In the genomic region with DNA sequence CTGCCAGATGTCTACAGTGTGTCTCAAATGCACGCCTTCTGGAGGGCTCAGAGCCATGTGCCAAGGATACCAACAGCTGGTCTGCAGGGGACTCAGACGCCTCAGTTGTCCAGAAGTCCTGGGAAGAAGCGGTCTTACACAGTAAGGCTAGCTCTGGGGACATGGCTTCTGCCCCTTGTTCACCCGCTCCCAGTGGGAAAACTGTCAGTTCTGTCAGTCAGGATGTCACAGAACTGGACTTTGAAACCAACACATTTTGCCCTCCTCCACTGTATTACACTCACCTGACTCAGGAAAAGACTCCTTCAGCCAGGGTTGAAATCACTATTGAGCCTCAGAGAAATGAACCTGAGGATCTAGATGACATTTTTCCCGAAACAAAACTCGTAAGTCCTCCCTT, we compare ENCODE assay signal across 8 mouse cellular contexts. TPM values are rescaled to one million over a fixed set of nuclear protein-coding genes. Genes with fewer than 3 reads are reported as not detected.
DNase-seq lines count a peak whose midpoint lies in the region; ATAC-seq and TF ChIP-seq lines count a peak whose summit lies in the region.

No protein-coding gene starts in this region.

- H3K36me3 ChIP-seq in neural tube, embryonic 11.5 days (ENCODE audit: control insufficient read depth, insufficient read depth, low read length) = 0 out of 2 replicates have a peak, but pooled peaks cover 3% of the 10 kb centered on the region
- H3K36me3 ChIP-seq in forebrain, postnatal 0 days (ENCODE audit: insufficient read depth) = 0 out of 2 replicates have a peak, but pooled peaks cover 3% of the 10 kb centered on the region
- H3K36me3 ChIP-seq in limb, embryonic 12.5 days = peaks cover 21% of the 10 kb centered on the region
- H3K36me3 ChIP-seq in stomach, embryonic 14.5 days (ENCODE audit: control insufficient read depth, insufficient read depth, low read length) = no peaks in the 10 kb centered on the region

- H3K4me3 ChIP-seq in neural tube, embryonic 11.5 days (ENCODE audit: low read depth, low read length) = peak overlapping the region; percentile 54
- H3K4me3 ChIP-seq in forebrain, postnatal 0 days (ENCODE audit: low read depth, low read length) = peak overlapping the region; percentile 55
- H3K4me3 ChIP-seq in limb, embryonic 12.5 days (replicated peaks) = peak overlapping the region; percentile 61
- H3K4me3 ChIP-seq in stomach, embryonic 14.5 days (ENCODE audit: low read depth, low read length) = peak overlapping the region; percentile 53; the same call in 1 of the 2 replicates

- no peaks in the 10 kb centered on the region for H3K27me3 ChIP-seq in neural tube, embryonic 11.5 days (ENCODE audit: control insufficient read depth, insufficient read depth, low read length)
- no peaks in the 10 kb centered on the region for H3K27me3 ChIP-seq in forebrain, postnatal 0 days (ENCODE audit: insufficient read depth, low read length)
- H3K27me3 ChIP-seq in limb, embryonic 12.5 days = no peaks in the 10 kb centered on the region
- no peaks in the 10 kb centered on the region for H3K27me3 ChIP-seq in stomach, embryonic 14.5 days (ENCODE audit: control insufficient read depth, insufficient read depth, low read length)

- 90% methylated on average over 6 of the region's 6 CpGs for WGBS in neural tube, embryonic 11.5 days
- 96% methylated on average over 6 of the region's 6 CpGs for WGBS in forebrain, postnatal 0 days
- WGBS in limb, embryonic 12.5 days = 92% methylated on average over 6 of the region's 6 CpGs
- WGBS in stomach, embryonic 14.5 days = 97% methylated on average over 6 of the region's 6 CpGs

- 0 out of 2 replicates have a peak, but pooled peaks have one; percentile 15 for ATAC-seq in neural tube, embryonic 11.5 days (ENCODE audit: insufficient read depth, low FRiP score, low TSS enrichment)
- ATAC-seq in forebrain, postnatal 0 days = no peak; the same call in 1 of the 2 replicates
- ATAC-seq in limb, embryonic 12.5 days (ENCODE audit: insufficient number of reproducible peaks, insufficient read depth, low FRiP score, low TSS enrichment, low read depth) = no peak
- peak; percentile 20; the same call in 1 of the 2 replicates for ATAC-seq in stomach, embryonic 14.5 days (ENCODE audit: insufficient number of reproducible peaks, insufficient read depth, low FRiP score, low read depth)

- H3K4me2 ChIP-seq in neural tube, embryonic 11.5 days (ENCODE audit: low read depth) = peak overlapping the region; percentile 81
- H3K4me2 ChIP-seq in forebrain, postnatal 0 days (ENCODE audit: low read depth) = peak overlapping the region; percentile 74
- H3K4me2 ChIP-seq in limb, embryonic 12.5 days = peak overlapping the region; percentile 85
- peak overlapping the region; percentile 91 for H3K4me2 ChIP-seq in stomach, embryonic 14.5 days (replicated peaks; ENCODE audit: low read depth, low read length)

- H3K9me3 ChIP-seq in neural tube, embryonic 11.5 days (ENCODE audit: control insufficient read depth, low read length) = peaks cover 16% of the 10 kb centered on the region; the same call in 1 of the 2 replicates
- peaks cover 17% of the 10 kb centered on the region for H3K9me3 ChIP-seq in forebrain, postnatal 0 days (ENCODE audit: low read length)
- H3K9me3 ChIP-seq in limb, embryonic 12.5 days = peaks cover 35% of the 10 kb centered on the region
- H3K9me3 ChIP-seq in stomach, embryonic 14.5 days (ENCODE audit: control insufficient read depth, low read depth, low read length) = peaks cover 22% of the 10 kb centered on the region

- no peak overlapping the region for H3K27ac ChIP-seq in neural tube, embryonic 11.5 days (ENCODE audit: low read depth, low read length)
- H3K27ac ChIP-seq in forebrain, postnatal 0 days (ENCODE audit: low read depth, low read length) = 0 out of 2 replicates have a peak overlapping the region, but pooled peaks have one; percentile 75
- H3K27ac ChIP-seq in limb, embryonic 12.5 days = no peak overlapping the region
- H3K27ac ChIP-seq in stomach, embryonic 14.5 days (ENCODE audit: low read length) = no peak overlapping the region; the same call in 1 of the 2 replicates

- H3K4me1 ChIP-seq in neural tube, embryonic 11.5 days (ENCODE audit: control insufficient read depth, insufficient read depth, low read length) = peaks cover 4% of the 10 kb centered on the region
- peaks cover 9% of the 10 kb centered on the region for H3K4me1 ChIP-seq in forebrain, postnatal 0 days (ENCODE audit: insufficient read depth)
- H3K4me1 ChIP-seq in limb, embryonic 12.5 days (replicated peaks) = peaks cover 17% of the 10 kb centered on the region
- H3K4me1 ChIP-seq in stomach, embryonic 14.5 days (ENCODE audit: control insufficient read depth, insufficient read depth, low read length) = 0 out of 2 replicates have a peak, but pooled peaks cover 3% of the 10 kb centered on the region

- TF ChIP-seq CTCF in forebrain, postnatal 0 days (IDR thresholded peaks at IDR 0.05; ENCODE audit: low read depth) = no peak

- H3K9ac ChIP-seq in neural tube, embryonic 11.5 days (ENCODE audit: low read length) = no peak overlapping the region; the same call in 1 of the 2 replicates
- 0 out of 2 replicates have a peak overlapping the region, but pooled peaks have one; percentile 67 for H3K9ac ChIP-seq in forebrain, postnatal 0 days
- peak overlapping the region; percentile 77 for H3K9ac ChIP-seq in limb, embryonic 12.5 days (replicated peaks)
- H3K9ac ChIP-seq in stomach, embryonic 14.5 days (replicated peaks; ENCODE audit: low read depth, low read length) = peak overlapping the region; percentile 67; the same call in 1 of the 2 replicates

- DNase-seq in neural tube, embryonic 11.5 days (ENCODE audit: low spot score) = no peak
- no peak for DNase-seq in neural tube, embryonic 10.5 days (ENCODE audit: extremely low spot score, low spot score)
- DNase-seq in forebrain, postnatal 0 days = no peak
- DNase-seq in urinary bladder, postnatal 14 days (ENCODE audit: low spot score) = no peak
- DNase-seq in lung, postnatal 36 days = no peak
- DNase-seq in spleen, postnatal 4 days (ENCODE audit: low spot score in 2 of 2) = no peak

RNA-seq across cellular contexts. Expression of a gene that starts 0.8 kb away (rescaled TPM):
- 10.2 TPM in 2 replicates for polyA plus RNA-seq in neural tube, embryonic 11.5 days (2014; fragmentation: Nextera tagmentation; extraction: Ambion mirVana)
- total RNA-seq in forebrain, postnatal 0 days (2014; rRNA removed) = 11.5 and 13.5 TPM in 2 replicates
- polyA plus RNA-seq in forebrain, postnatal 0 days (2015; fragmentation: Nextera tagmentation; extraction: Ambion mirVana) = 7.3 and 7.6 TPM in 2 replicates
- 8.2 TPM in 2 replicates for polyA plus RNA-seq in limb, embryonic 12.5 days (2016; fragmentation: Nextera tagmentation; extraction: Ambion mirVana)
- polyA plus RNA-seq in stomach, embryonic 14.5 days (2014; fragmentation: Nextera tagmentation; extraction: Ambion mirVana) = 6.4 and 7.4 TPM in 2 replicates

RNA-seq across cellular contexts. Expression of a gene that starts 59.3 kb away (rescaled TPM):
- polyA plus RNA-seq in neural tube, embryonic 11.5 days (2014; fragmentation: Nextera tagmentation; extraction: Ambion mirVana) = 19.5 and 21.1 TPM in 2 replicates
- 26.5 and 34.2 TPM in 2 replicates for total RNA-seq in forebrain, postnatal 0 days (2014; rRNA removed)
- polyA plus RNA-seq in forebrain, postnatal 0 days (2015; fragmentation: Nextera tagmentation; extraction: Ambion mirVana) = 34.0 and 38.0 TPM in 2 replicates
- 24.8 and 25.5 TPM in 2 replicates for polyA plus RNA-seq in limb, embryonic 12.5 days (2016; fragmentation: Nextera tagmentation; extraction: Ambion mirVana)
- polyA plus RNA-seq in stomach, embryonic 14.5 days (2014; fragmentation: Nextera tagmentation; extraction: Ambion mirVana) = 34.5 and 37.1 TPM in 2 replicates

Comparison
In these comparisons a context has a peak if more than half of its experiments do, and no peak if none do; other contexts are left out.
1. ATAC-seq: peak in neural tube, embryonic 11.5 days (single experiment) and stomach, embryonic 14.5 days (single experiment); none in forebrain, postnatal 0 days (single experiment) and limb, embryonic 12.5 days (single experiment).
2. Peak in every context shown above with its lines, with median percentiles within 50 percentile points of each other: H3K4me2 ChIP-seq and H3K4me3 ChIP-seq.